In genomic region chr1:58458175-58458574, GRCm38 (mm10) we compare ENCODE assay signal across 20 mouse cellular contexts. TPM values are rescaled to one million over a fixed set of nuclear protein-coding genes. Genes with fewer than 3 reads are reported as not detected.
DNase-seq lines count a peak whose midpoint lies in the region; ATAC-seq and TF ChIP-seq lines count a peak whose summit lies in the region.
"Had no signal": no experiment of that assay in that cellular context is flagged by ENCODE, and none has a peak within 500 bp of the region (broad histone marks: within the 10 kb centered on the region; RNA-seq: fewer than 3 reads in every experiment).

No protein-coding gene starts in this region.

- H3K4me3 ChIP-seq in heart, embryonic 12.5 days = no peak overlapping the region
- no peak overlapping the region for H3K4me3 ChIP-seq in liver, adult 2 months (ENCODE audit: insufficient read depth, low read depth, low read length)
- no peak overlapping the region for H3K4me3 ChIP-seq in ES-Bruce4 (ENCODE audit: low read depth, low read length)
- H3K4me3 ChIP-seq: embryonic facial prominence, embryonic 13.5 days; forebrain, embryonic 13.5 days; heart, adult 2 months; hindbrain, embryonic 15.5 days had no signal

- DNase-seq in heart, postnatal 4 days = no peak
- peak; percentile 9 for DNase-seq in liver, adult 2 months (ENCODE audit: extremely low read depth, low read depth, low spot score)
- no peak for DNase-seq in liver
- peak; percentile 79 for DNase-seq in R1 (ENCODE audit: low read depth, low spot score)
- DNase-seq in lung, adult 18-20 months = no peak
- DNase-seq: cerebellum, adult 11 months; cerebellum, adult 8-10 months; forebrain, postnatal 0 days; gastrocnemius, postnatal 36 days; heart, adult 2 months had no signal

- no peak overlapping the region for H3K4me2 ChIP-seq in heart, embryonic 12.5 days
- H3K4me2 ChIP-seq: embryonic facial prominence, embryonic 13.5 days; forebrain, embryonic 13.5 days; heart, embryonic 11.5 days; hindbrain, embryonic 15.5 days had no signal

- no peak for TF ChIP-seq CTCF in liver, adult 2 months (IDR thresholded peaks at IDR 0.05; ENCODE audit: low read depth, low read length)
- TF ChIP-seq CTCF in ES-Bruce4 (IDR thresholded peaks at IDR 0.05; ENCODE audit: low read depth, low read length) = no peak

- no peak for ATAC-seq in heart, embryonic 12.5 days (ENCODE audit: insufficient number of reproducible peaks, low FRiP score)
- ATAC-seq in activated CD4-positive, CD25-positive, alpha-beta regulatory T cell, adult 4 months = no peak
- ATAC-seq: forebrain, embryonic 13.5 days; forebrain, postnatal 0 days; intestine, embryonic 16.5 days; Patski had no signal

- TF ChIP-seq POLR2A in liver, adult 2 months (IDR thresholded peaks at IDR 0.05; ENCODE audit: extremely low read depth, insufficient read depth, low read length) = no peak
- no peak for TF ChIP-seq POLR2A in ES-Bruce4 (IDR thresholded peaks at IDR 0.05; ENCODE audit: insufficient read depth, low read length)

- 0 out of 2 replicates have a peak, but pooled peaks cover 7% of the 10 kb centered on the region for H3K4me1 ChIP-seq in heart, embryonic 12.5 days (replicated peaks)
- H3K4me1 ChIP-seq in liver, adult 2 months (ENCODE audit: control insufficient read depth, insufficient read depth, low read length) = no peaks in the 10 kb centered on the region
- no peaks in the 10 kb centered on the region for H3K4me1 ChIP-seq in ES-Bruce4 (ENCODE audit: control insufficient read depth, insufficient read depth, low read length)
- H3K4me1 ChIP-seq: embryonic facial prominence, embryonic 13.5 days; forebrain, embryonic 13.5 days; hindbrain, embryonic 15.5 days had no signal

- H3K27me3 ChIP-seq in heart, embryonic 12.5 days (replicated peaks) = no peaks in the 10 kb centered on the region
- no peaks in the 10 kb centered on the region for H3K27me3 ChIP-seq in liver, adult 2 months (ENCODE audit: control insufficient read depth, insufficient read depth, low read length)
- no peaks in the 10 kb centered on the region for H3K27me3 ChIP-seq in ES-Bruce4 (ENCODE audit: control insufficient read depth, insufficient read depth, low read length, poor library complexity, severe bottlenecking)
- H3K27me3 ChIP-seq: CH12.LX; embryonic facial prominence, embryonic 13.5 days; forebrain, embryonic 13.5 days; hindbrain, embryonic 15.5 days; Patski had no signal

- no peak for TF ChIP-seq EP300 in ES-Bruce4 (IDR thresholded peaks at IDR 0.05; ENCODE audit: insufficient read depth, low read depth, low read length)

- H3K9ac ChIP-seq in heart, embryonic 12.5 days = no peak overlapping the region
- H3K9ac ChIP-seq in liver, adult 2 months (ENCODE audit: low read depth, low read length) = no peak overlapping the region
- no peak overlapping the region for H3K9ac ChIP-seq in ES-Bruce4 (ENCODE audit: low read depth, poor library complexity, severe bottlenecking)
- H3K9ac ChIP-seq: embryonic facial prominence, embryonic 13.5 days; forebrain, embryonic 13.5 days; forebrain, postnatal 0 days; hindbrain, embryonic 15.5 days had no signal

- H3K36me3 ChIP-seq in heart, embryonic 12.5 days = peaks cover 89% of the 10 kb centered on the region
- H3K36me3 ChIP-seq in liver, adult 2 months (ENCODE audit: control insufficient read depth, insufficient read depth, low read length) = peaks cover 31% of the 10 kb centered on the region
- H3K36me3 ChIP-seq in ES-Bruce4 (ENCODE audit: control insufficient read depth, insufficient read depth, low read length, poor library complexity, severe bottlenecking) = peaks cover 39% of the 10 kb centered on the region

- no peaks in the 10 kb centered on the region for H3K9me3 ChIP-seq in heart, embryonic 12.5 days (replicated peaks)
- H3K9me3 ChIP-seq in ES-Bruce4 (replicated peaks; ENCODE audit: control insufficient read depth, insufficient read depth, low read length, poor library complexity, severe bottlenecking) = no peaks in the 10 kb centered on the region; the same call in 1 of the 2 replicates
- H3K9me3 ChIP-seq: embryonic facial prominence, embryonic 13.5 days; forebrain, embryonic 13.5 days; hindbrain, embryonic 15.5 days had no signal

- H3K27ac ChIP-seq in heart, embryonic 12.5 days (ENCODE audit: poor library complexity, severe bottlenecking) = 0 out of 2 replicates have a peak overlapping the region, but pooled peaks have one; percentile 51
- H3K27ac ChIP-seq in liver, adult 2 months (replicated peaks; ENCODE audit: insufficient read depth, low read depth, low read length) = no peak overlapping the region
- 0 out of 2 replicates have a peak overlapping the region, but pooled peaks have one; percentile 16 for H3K27ac ChIP-seq in ES-Bruce4 (ENCODE audit: insufficient read depth, low read length)
- H3K27ac ChIP-seq: embryonic facial prominence, embryonic 13.5 days; forebrain, embryonic 13.5 days; heart, adult 2 months; hindbrain, embryonic 15.5 days had no signal

- H3K79me2 ChIP-seq in liver, adult 2 months (ENCODE audit: control insufficient read depth, insufficient read depth, low read length) = no peaks in the 10 kb centered on the region

- 84% methylated on average over 5 of the region's 5 CpGs for WGBS in heart, embryonic 12.5 days
- WGBS in liver, adult 2 months = 85% methylated on average over 5 of the region's 5 CpGs

RNA-seq across cellular contexts. Expression of gene Ppil3, which starts 12.9 kb away (rescaled TPM):
- 32.9 and 34.2 TPM in 2 replicates for polyA plus RNA-seq in heart, embryonic 12.5 days (2016; fragmentation: Nextera tagmentation; extraction: Ambion mirVana)
- 10 to 100 TPM; 18.9 to 19.8 TPM for total RNA-seq in heart, postnatal 4 days (2021)
- 21.5 and 32.6 TPM in 2 replicates for total RNA-seq in liver, adult 2 months (2014; rRNA removed)
- polyA plus RNA-seq in liver, adult 2 months (2012; rRNA removed) = 13.6 and 14.2 TPM in 2 replicates
- 56.1 and 59.9 TPM in 2 replicates for polyA plus RNA-seq in ES-Bruce4 (2011; ENCODE audit: insufficient read depth, insufficient read length, low read depth, missing spikeins)
- polyA plus RNA-seq in activated CD4-positive, CD25-positive, alpha-beta regulatory T cell, adult 4 months (2017; shearing (Covaris generic)) = 10 to 100 TPM; 61.9 to 77.3 TPM

RNA-seq across cellular contexts. Expression of gene Nif3l1, which starts 13.2 kb away (rescaled TPM):
- polyA plus RNA-seq in heart, embryonic 12.5 days (2016; fragmentation: Nextera tagmentation; extraction: Ambion mirVana) = 29.0 and 29.2 TPM in 2 replicates
- 10 to 100 TPM; 13.7 to 18.4 TPM for total RNA-seq in heart, postnatal 4 days (2021)
- total RNA-seq in liver, adult 2 months (2014; rRNA removed) = 9.4 and 10.5 TPM in 2 replicates
- polyA plus RNA-seq in liver, adult 2 months (2012; rRNA removed) = 11.4 and 11.9 TPM in 2 replicates
- 43.0 and 43.3 TPM in 2 replicates for polyA plus RNA-seq in ES-Bruce4 (2011; ENCODE audit: insufficient read depth, insufficient read length, low read depth, missing spikeins)
- polyA plus RNA-seq in activated CD4-positive, CD25-positive, alpha-beta regulatory T cell, adult 4 months (2017; shearing (Covaris generic)) = 10 to 100 TPM; 40.1 to 58.3 TPM

RNA-seq across cellular contexts. Expression of gene Clk1, which starts 34.3 kb away (rescaled TPM):
- 144 TPM in 2 replicates for polyA plus RNA-seq in heart, embryonic 12.5 days (2016; fragmentation: Nextera tagmentation; extraction: Ambion mirVana)
- total RNA-seq in heart, postnatal 4 days (2021) = 10 to 100 TPM; 60.7 to 61.5 TPM
- 128 and 163 TPM in 2 replicates for total RNA-seq in liver, adult 2 months (2014; rRNA removed)
- polyA plus RNA-seq in liver, adult 2 months (2012; rRNA removed) = 16.7 and 23.0 TPM in 2 replicates
- polyA plus RNA-seq in ES-Bruce4 (2011; ENCODE audit: insufficient read depth, insufficient read length, low read depth, missing spikeins) = 201 and 216 TPM in 2 replicates
- 100 to 1,000 TPM; 355 to 452 TPM for polyA plus RNA-seq in activated CD4-positive, CD25-positive, alpha-beta regulatory T cell, adult 4 months (2017; shearing (Covaris generic))

RNA-seq across cellular contexts. Expression of gene Orc2, which starts 46.7 kb away (rescaled TPM):
- 26.6 and 27.0 TPM in 2 replicates for polyA plus RNA-seq in heart, embryonic 12.5 days (2016; fragmentation: Nextera tagmentation; extraction: Ambion mirVana)
- total RNA-seq in heart, postnatal 4 days (2021) = 10 to 100 TPM; 16.7 to 17.7 TPM
- total RNA-seq in liver, adult 2 months (2014; rRNA removed) = 4.8 and 5.2 TPM in 2 replicates
- polyA plus RNA-seq in liver, adult 2 months (2012; rRNA removed) = 1.6 and 1.7 TPM in 2 replicates
- polyA plus RNA-seq in ES-Bruce4 (2011; ENCODE audit: insufficient read depth, insufficient read length, low read depth, missing spikeins) = 77.7 and 80.2 TPM in 2 replicates
- polyA plus RNA-seq in activated CD4-positive, CD25-positive, alpha-beta regulatory T cell, adult 4 months (2017; shearing (Covaris generic)) = 10 to 100 TPM; 14.5 to 24.7 TPM

Comparison
In these comparisons a context has a peak if more than half of its experiments do, and no peak if none do; other contexts are left out.
1. DNase-seq: peak in liver, adult 2 months (single experiment) and R1 (single experiment); none in heart, postnatal 4 days (single experiment), liver (single experiment) and lung, adult 18-20 months (0 of 2).